Comparison of ENCODE assay signal across 15 mouse cellular contexts in the genomic region with DNA sequence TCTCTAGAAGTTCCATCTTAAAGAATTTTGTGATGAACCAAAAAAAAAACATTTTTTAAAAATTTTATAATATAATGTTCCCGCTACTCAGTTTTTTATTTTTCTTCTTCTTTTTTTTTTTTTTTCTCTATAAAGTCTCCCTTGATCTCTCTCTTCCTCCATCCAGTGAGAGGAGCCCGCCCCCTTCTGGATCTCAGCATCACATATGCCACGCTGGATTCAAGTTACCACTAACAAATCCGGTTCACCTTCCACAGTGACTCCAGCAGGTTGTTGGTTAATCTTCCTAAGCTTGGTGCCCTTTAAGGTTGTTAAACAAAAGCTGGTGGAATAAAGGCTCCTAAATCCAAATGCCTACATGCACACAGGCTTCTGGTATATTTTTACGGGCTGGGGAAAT.
DNase-seq lines count a peak whose midpoint lies in the region; ATAC-seq and TF ChIP-seq lines count a peak whose summit lies in the region.
"Had no signal": no experiment of that assay in that cellular context is flagged by ENCODE, and none has a peak within 500 bp of the region (broad histone marks: within the 10 kb centered on the region; RNA-seq: fewer than 3 reads in every experiment).

No protein-coding gene starts in this region.

- no peak for DNase-seq in heart, adult 2 months
- DNase-seq in heart, adult 18-20 months: no peak
- peak; percentile 38 to 45 for DNase-seq in left cerebral cortex, postnatal 14 days (ENCODE audit: low spot score in 2 of 2)
- DNase-seq in left cerebral cortex, adult 8-10 months (ENCODE audit: low spot score in 2 of 2): no peak
- peak; percentile 12 for DNase-seq in thymus, postnatal 25 days
- no peak for DNase-seq in thymus, postnatal 36 days
- peak; percentile 43 for DNase-seq in stomach, postnatal 0 days (ENCODE audit: low spot score)
- no peak for DNase-seq in cerebellum, postnatal 4 days (ENCODE audit: low spot score in 2 of 2)
- DNase-seq: adrenal gland, postnatal 10 days; cerebellum, adult 11-12 months; gastrocnemius, postnatal 14 days; kidney, adult 2 months had no signal

- no peak overlapping the region for H3K9ac ChIP-seq in heart, adult 2 months (ENCODE audit: low read depth, low read length)
- no peak overlapping the region for H3K9ac ChIP-seq in stomach, postnatal 0 days (ENCODE audit: low read length)
- H3K9ac ChIP-seq: liver, embryonic 15.5 days; midbrain, embryonic 12.5 days had no signal

- H3K27me3 ChIP-seq in heart, adult 2 months (ENCODE audit: control insufficient read depth, insufficient read depth, low read length): no peaks in the 10 kb centered on the region
- no peaks in the 10 kb centered on the region for H3K27me3 ChIP-seq in stomach, postnatal 0 days (ENCODE audit: control insufficient read depth, insufficient read depth, low read length)
- H3K27me3 ChIP-seq: liver, embryonic 15.5 days; midbrain, embryonic 12.5 days had no signal

- TF ChIP-seq POLR2A in heart, adult 2 months (IDR thresholded peaks at IDR 0.05; ENCODE audit: insufficient read depth, low read depth, low read length): no peak

- H3K4me2 ChIP-seq in stomach, postnatal 0 days (replicated peaks; ENCODE audit: low read depth): no peak overlapping the region
- H3K4me2 ChIP-seq: liver, embryonic 15.5 days; midbrain, embryonic 12.5 days had no signal

- no peaks in the 10 kb centered on the region for H3K79me2 ChIP-seq in heart, adult 2 months (replicated peaks; ENCODE audit: control insufficient read depth, insufficient read depth, low read length)

- 0 out of 2 replicates have a peak, but pooled peaks have one; percentile 18 for TF ChIP-seq EP300 in heart, adult 2 months (IDR thresholded peaks at IDR 0.05; ENCODE audit: insufficient read depth, low read depth, low read length)
- no peak for TF ChIP-seq EP300 in stomach, postnatal 0 days (optimal IDR thresholded peaks at IDR 0.05)

- H3K9me3 ChIP-seq in stomach, postnatal 0 days (ENCODE audit: control insufficient read depth, low read length): no peaks in the 10 kb centered on the region
- H3K9me3 ChIP-seq: liver, embryonic 15.5 days; midbrain, embryonic 12.5 days had no signal

- no peak for ATAC-seq in stomach, postnatal 0 days (ENCODE audit: low FRiP score, low TSS enrichment)

- peaks cover 33% of the 10 kb centered on the region for H3K36me3 ChIP-seq in heart, adult 2 months (ENCODE audit: control insufficient read depth, insufficient read depth, low read length)
- H3K36me3 ChIP-seq in stomach, postnatal 0 days (ENCODE audit: control insufficient read depth, insufficient read depth, low read length): no peaks in the 10 kb centered on the region
- H3K36me3 ChIP-seq: midbrain, embryonic 12.5 days had no signal

- no peak overlapping the region for H3K27ac ChIP-seq in heart, adult 2 months
- no peak overlapping the region for H3K27ac ChIP-seq in stomach, postnatal 0 days (replicated peaks)
- H3K27ac ChIP-seq: liver, embryonic 15.5 days; midbrain, embryonic 12.5 days had no signal

- 58% methylated on average over 5 of the region's 5 CpGs for WGBS in heart, adult 2 months
- 33% methylated on average over 5 of the region's 5 CpGs for WGBS in stomach, postnatal 0 days

- TF ChIP-seq CTCF in heart, adult 2 months (IDR thresholded peaks at IDR 0.05): peak; percentile 55
- peak; percentile 64 for TF ChIP-seq CTCF in stomach, postnatal 0 days (IDR thresholded peaks at IDR 0.05; ENCODE audit: low read depth)

- peaks cover 12% of the 10 kb centered on the region for H3K4me1 ChIP-seq in heart, adult 2 months (ENCODE audit: control insufficient read depth, insufficient read depth, low read length)
- H3K4me1 ChIP-seq in stomach, postnatal 0 days (replicated peaks; ENCODE audit: control insufficient read depth, insufficient read depth): no peaks in the 10 kb centered on the region
- H3K4me1 ChIP-seq: liver, embryonic 15.5 days; midbrain, embryonic 12.5 days had no signal

- intact Hi-C loops in heart, adult 2 months (cut with DNase I): no loop called here
- intact Hi-C loops in left cerebral cortex, postnatal 14 days (cut with DNase I): no loop called here

- no peak overlapping the region for H3K4me3 ChIP-seq in heart, adult 2 months
- no peak overlapping the region for H3K4me3 ChIP-seq in stomach, postnatal 0 days (ENCODE audit: low read depth, low read length)
- H3K4me3 ChIP-seq: erythroblast, embryonic 14.5 days; liver, embryonic 15.5 days; midbrain, embryonic 12.5 days had no signal

Comparison
In these comparisons a context has a peak if more than half of its experiments do, and no peak if none do; other contexts are left out.
1. DNase-seq: peak in left cerebral cortex, postnatal 14 days (2 of 2), thymus, postnatal 25 days (single experiment) and stomach, postnatal 0 days (single experiment); none in heart, adult 2 months (0 of 2), heart, adult 18-20 months (0 of 2), left cerebral cortex, adult 8-10 months (0 of 2), thymus, postnatal 36 days (0 of 2) and cerebellum, postnatal 4 days (0 of 2).